Mouse (Mus musculus): ENCODE results near the gene Tpst1. TPM values are rescaled to one million over a fixed set of nuclear protein-coding genes. Genes with fewer than 3 reads are reported as not detected.
A peak's percentile ranks its signal among the peaks of the same experiment; 100 is the strongest.

The Tpst1 gene
- total RNA-seq, 1 experiment from 2014 or later, result 19.8 TPM

GRCm38 (mm10) chr5:130082431-130082830 is 9.3 kb downstream of the Tpst1 start:
- no peak for ATAC-seq (ENCODE audit: extremely low read depth, insufficient number of reproducible peaks, low FRiP score, poor library complexity, severe bottlenecking)

- no peak for ATAC-seq (ENCODE audit: extremely low read depth, insufficient number of reproducible peaks, low FRiP score, poor library complexity, severe bottlenecking)
Measured at GRCm38 (mm10) chr5:130084271-130084670, 11.1 kb downstream of the Tpst1 start.

- ATAC-seq (ENCODE audit: extremely low read depth, insufficient number of reproducible peaks, low FRiP score, poor library complexity, severe bottlenecking), result no peak
Measured at GRCm38 (mm10) chr5:130088008-130088407, 14.9 kb downstream of the Tpst1 start.

GRCm38 (mm10) chr5:130088612-130089011 is 15.5 kb downstream of the Tpst1 start:
- no peak for ATAC-seq (ENCODE audit: extremely low read depth, insufficient number of reproducible peaks, low FRiP score, poor library complexity, severe bottlenecking)

- peak; percentile 54; the same call in 1 of the 2 replicates for ATAC-seq (ENCODE audit: extremely low read depth, insufficient number of reproducible peaks, low FRiP score, poor library complexity, severe bottlenecking)
Measured at GRCm38 (mm10) chr5:130089177-130089576, 16.1 kb downstream of the Tpst1 start.

GRCm38 (mm10) chr5:130089626-130090393 is 16.7 kb downstream of the Tpst1 start:
- ATAC-seq (ENCODE audit: extremely low read depth, insufficient number of reproducible peaks, low FRiP score, poor library complexity, severe bottlenecking), result peak; percentile 67

- no peak for ATAC-seq (ENCODE audit: extremely low read depth, insufficient number of reproducible peaks, low FRiP score, poor library complexity, severe bottlenecking)
Measured at GRCm38 (mm10) chr5:130096754-130097153, 23.6 kb downstream of the Tpst1 start.

- no peak for ATAC-seq (ENCODE audit: extremely low read depth, insufficient number of reproducible peaks, low FRiP score, poor library complexity, severe bottlenecking)
Measured at GRCm38 (mm10) chr5:130097837-130098236, 24.7 kb downstream of the Tpst1 start.

- ATAC-seq (ENCODE audit: extremely low read depth, insufficient number of reproducible peaks, low FRiP score, poor library complexity, severe bottlenecking), result no peak
Measured at GRCm38 (mm10) chr5:130101724-130102123, 28.6 kb downstream of the Tpst1 start.

GRCm38 (mm10) chr5:130109348-130109747 is 36.2 kb downstream of the Tpst1 start:
- ATAC-seq (ENCODE audit: extremely low read depth, insufficient number of reproducible peaks, low FRiP score, poor library complexity, severe bottlenecking), result no peak

GRCm38 (mm10) chr5:130110632-130111464 is 37.7 kb downstream of the Tpst1 start:
- no peak for ATAC-seq (ENCODE audit: extremely low read depth, insufficient number of reproducible peaks, low FRiP score, poor library complexity, severe bottlenecking)

- ATAC-seq (ENCODE audit: extremely low read depth, insufficient number of reproducible peaks, low FRiP score, poor library complexity, severe bottlenecking), result no peak
Measured at GRCm38 (mm10) chr5:130112653-130113052, 39.5 kb downstream of the Tpst1 start.

GRCm38 (mm10) chr5:130116116-130116515 is 43.0 kb downstream of the Tpst1 start:
- ATAC-seq (ENCODE audit: extremely low read depth, insufficient number of reproducible peaks, low FRiP score, poor library complexity, severe bottlenecking), result no peak

- ATAC-seq (ENCODE audit: extremely low read depth, insufficient number of reproducible peaks, low FRiP score, poor library complexity, severe bottlenecking), result no peak
Measured at GRCm38 (mm10) chr5:130116857-130117256, 43.7 kb downstream of the Tpst1 start.

- ATAC-seq (ENCODE audit: extremely low read depth, insufficient number of reproducible peaks, low FRiP score, poor library complexity, severe bottlenecking), result no peak
Measured at GRCm38 (mm10) chr5:130117932-130118331, 44.8 kb downstream of the Tpst1 start.

- ATAC-seq (ENCODE audit: extremely low read depth, insufficient number of reproducible peaks, low FRiP score, poor library complexity, severe bottlenecking), result no peak
Measured at GRCm38 (mm10) chr5:130119236-130119635, 46.1 kb downstream of the Tpst1 start.

- no peak for ATAC-seq (ENCODE audit: extremely low read depth, insufficient number of reproducible peaks, low FRiP score, poor library complexity, severe bottlenecking)
Measured at GRCm38 (mm10) chr5:130120070-130120736, 47.1 kb downstream of the Tpst1 start.

GRCm38 (mm10) chr5:130120904-130121303 is 47.8 kb downstream of the Tpst1 start:
- ATAC-seq (ENCODE audit: extremely low read depth, insufficient number of reproducible peaks, low FRiP score, poor library complexity, severe bottlenecking), result no peak

- ATAC-seq (ENCODE audit: extremely low read depth, insufficient number of reproducible peaks, low FRiP score, poor library complexity, severe bottlenecking), result no peak
Measured at GRCm38 (mm10) chr5:130122355-130122754, 49.2 kb downstream of the Tpst1 start.
